Mouse (Mus musculus): ENCODE measurements around the gene Rtf1.
"Not testable (repeated sequence)": the region's sequence is repeated elsewhere in the genome, so short reads cannot be mapped to it uniquely, and the experiment has no call there.

The Rtf1 gene

DNA sequence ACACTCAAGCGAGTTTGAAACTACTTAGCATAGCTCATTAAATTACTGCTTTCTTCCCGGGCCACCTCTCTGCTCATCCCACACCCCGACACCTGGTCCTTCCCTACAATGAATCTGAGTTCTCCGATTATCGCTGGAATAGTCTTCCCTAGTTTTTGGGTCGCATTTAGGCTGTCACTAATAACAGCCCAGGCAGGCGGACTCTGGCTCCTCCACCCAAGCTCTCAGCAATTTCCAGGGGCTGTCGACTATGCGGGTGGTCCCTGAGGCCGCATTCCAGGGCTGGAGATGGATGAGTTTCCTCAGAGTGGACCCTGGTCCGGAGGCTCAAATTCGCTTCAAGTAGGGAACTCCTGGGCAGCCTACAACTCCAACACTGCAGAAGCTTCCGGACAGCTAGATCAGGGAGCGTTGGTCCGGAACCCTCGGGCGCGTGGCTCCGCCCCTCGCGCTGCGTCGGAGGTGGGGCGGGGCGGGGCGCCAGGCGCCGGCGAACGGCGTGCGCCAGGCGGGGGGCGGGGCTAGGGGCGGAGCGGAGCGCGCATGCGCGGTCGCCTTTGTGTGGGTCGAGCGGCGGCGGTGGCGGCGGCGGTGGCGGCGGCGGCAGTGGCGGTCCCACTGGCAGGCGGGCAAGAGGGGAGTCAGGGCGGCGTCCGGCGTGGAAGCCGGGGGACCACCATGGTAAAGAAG lies at the start of gene Rtf1:
Rtf1 (plus strand) TSS at position 544 of the 690 bp plus-strand sequence.
- DNase-seq: peak; percentile 96

DNA sequence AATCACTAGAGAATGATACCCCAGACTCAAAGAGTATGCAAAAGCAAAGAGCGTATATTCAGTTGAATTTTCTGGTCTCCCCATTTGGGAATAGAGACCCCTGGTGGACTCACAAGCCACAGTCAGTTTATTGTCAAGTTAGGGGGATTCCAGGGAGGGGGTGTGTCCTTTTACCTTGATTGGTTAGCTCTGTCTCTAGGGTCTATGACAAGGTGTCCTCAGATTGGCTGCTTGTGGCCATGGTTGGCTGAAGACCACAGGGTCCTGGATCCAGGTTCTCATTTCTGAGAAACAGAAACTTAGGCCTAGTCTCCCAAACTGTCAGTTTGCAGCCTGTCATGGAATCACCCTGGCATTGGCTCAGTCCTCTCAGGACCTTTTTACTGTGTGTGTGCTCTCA lies 38.1 kb upstream of the Rtf1 start:
- DNase-seq: no peak

DNA sequence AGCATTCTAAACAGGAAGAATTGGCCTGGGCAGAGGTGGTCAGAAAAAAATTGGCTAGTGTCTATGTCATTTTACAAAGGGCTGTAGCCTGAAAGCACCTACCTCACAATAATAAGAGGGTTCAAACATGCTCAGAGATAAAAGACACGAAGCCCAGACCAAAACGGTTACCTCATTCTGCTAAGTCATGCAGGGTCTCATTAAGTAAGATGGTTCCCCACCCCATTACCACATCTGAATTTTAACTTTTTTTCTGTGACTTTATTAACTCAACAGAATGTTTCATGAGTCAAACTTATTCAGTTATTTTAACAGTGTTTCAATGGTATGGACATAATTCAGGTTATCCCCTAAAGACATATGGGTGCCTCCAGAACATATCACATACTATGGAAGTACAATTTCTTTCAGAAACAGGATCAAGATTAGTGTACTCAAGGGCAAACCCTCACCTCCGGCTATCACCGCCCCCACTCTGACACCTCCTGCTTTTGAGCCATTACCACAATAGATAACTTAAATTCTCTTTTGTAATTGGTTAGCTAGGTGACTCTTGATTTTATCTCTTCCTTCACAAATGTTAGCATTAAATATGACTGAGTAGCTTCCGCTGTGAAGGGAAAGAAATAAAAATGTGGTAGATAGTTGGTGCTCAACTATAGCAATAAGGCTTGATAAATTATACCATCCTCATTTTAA lies 33.5 kb upstream of the Rtf1 start:
- DNase-seq: no peak

DNA sequence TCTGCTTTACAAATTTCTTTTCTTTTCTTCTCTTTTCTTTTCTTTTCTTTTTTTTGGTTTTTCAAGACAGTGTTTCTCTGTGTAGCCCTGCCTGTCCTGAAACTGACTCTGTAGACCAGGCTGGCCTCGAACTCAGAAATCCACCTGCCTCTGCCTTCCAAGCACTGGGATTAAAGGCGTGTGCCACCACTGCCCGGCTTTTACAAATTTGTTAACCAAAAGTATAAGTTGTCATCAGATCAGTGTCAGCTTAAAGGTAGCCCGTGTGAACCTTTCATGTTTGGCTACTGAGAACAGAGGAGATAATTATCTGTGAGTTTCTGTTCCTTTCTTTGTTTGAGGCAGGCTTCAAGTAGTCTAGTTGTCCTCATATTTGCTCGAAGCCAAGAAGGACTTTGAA lies 30.6 kb upstream of the Rtf1 start:
- no peak for DNase-seq

DNA sequence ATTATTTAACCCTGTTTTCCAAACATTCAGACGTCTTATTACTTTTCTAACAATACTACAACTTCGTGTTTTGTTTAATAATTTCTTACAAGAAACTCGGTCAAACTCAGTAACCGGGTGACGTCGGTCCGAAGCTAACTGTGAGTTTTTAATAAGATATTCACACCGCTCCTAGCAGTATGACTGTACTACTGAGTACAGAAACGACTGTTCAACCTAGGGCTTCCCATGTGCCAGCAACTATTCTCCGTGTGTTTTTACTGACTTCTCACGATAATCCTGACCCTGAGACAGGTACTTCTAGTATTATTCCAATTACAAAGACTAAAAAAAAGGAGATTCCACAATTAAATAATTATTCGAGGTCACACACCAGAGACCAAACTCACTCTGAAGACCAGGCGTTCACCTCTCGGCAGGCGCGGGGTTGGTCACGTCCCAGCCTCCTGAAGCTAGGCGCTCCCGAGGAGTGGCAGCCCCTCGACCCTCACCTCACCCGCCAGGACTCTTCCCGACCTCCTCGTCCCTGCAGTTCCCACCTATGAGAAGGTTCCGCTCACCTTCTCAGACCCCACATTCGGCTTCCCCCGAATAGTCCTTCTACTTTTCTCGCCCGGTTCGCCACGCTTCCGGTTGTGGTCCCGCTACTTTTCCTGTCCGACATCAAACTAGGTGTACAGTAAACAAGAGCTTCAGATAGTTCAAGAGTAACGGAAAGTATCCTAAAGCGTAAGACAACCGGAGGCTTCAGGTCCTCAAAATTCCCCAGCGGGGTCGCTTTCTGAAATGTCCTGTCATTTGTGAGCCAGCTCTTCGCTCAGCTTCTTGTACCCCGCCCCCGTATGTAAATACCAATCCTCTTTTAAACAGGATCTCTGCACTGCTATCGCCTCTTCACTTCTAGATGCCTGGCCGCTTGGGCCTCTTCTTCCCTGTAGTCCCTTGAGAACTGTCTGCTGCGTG lies 12.4 kb upstream of the Rtf1 start, which contains the start of gene Ndufaf1:
Ndufaf1 (minus strand) TSS at position 608 of the 963 bp plus-strand sequence.
- DNase-seq: peak; percentile 85

DNA sequence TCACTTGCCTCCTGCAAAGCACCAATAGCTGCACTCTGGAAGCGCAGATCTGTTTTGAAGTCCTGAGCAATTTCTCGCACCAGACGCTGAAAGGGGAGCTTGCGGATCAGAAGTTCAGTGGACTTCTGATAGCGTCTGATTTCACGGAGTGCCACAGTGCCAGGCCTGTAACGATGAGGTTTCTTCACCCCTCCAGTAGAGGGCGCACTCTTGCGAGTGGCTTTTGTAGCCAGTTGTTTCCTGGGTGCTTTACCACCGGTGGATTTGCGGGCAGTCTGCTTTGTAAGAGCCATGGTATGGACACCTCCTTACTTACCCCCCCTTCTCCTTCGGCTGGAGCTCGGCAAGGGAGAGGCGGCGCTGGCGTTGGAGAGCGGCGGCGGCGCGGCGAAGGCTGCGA lies 9.1 kb upstream of the Rtf1 start:
- DNase-seq: not testable (repeated sequence)

DNA sequence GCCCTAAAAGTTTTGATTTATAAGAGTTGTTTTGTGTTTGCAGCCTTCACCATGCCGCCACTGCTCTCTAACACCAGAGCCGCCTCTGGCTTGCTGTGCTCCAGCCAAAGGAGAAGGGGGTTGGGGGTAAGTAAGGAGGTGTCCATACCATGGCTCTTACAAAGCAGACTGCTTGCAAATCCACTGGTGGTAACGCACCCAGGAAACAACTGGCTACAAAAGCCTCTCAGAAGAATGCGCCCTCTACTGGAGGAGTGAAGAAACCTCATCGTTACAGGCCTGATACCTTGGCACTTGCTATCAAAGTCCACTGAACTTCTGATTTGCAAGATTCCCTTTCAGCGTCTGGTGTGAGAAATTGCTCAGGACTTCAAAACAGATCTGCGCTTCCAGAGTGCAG lies 5.9 kb upstream of the Rtf1 start:
- no peak for DNase-seq

DNA sequence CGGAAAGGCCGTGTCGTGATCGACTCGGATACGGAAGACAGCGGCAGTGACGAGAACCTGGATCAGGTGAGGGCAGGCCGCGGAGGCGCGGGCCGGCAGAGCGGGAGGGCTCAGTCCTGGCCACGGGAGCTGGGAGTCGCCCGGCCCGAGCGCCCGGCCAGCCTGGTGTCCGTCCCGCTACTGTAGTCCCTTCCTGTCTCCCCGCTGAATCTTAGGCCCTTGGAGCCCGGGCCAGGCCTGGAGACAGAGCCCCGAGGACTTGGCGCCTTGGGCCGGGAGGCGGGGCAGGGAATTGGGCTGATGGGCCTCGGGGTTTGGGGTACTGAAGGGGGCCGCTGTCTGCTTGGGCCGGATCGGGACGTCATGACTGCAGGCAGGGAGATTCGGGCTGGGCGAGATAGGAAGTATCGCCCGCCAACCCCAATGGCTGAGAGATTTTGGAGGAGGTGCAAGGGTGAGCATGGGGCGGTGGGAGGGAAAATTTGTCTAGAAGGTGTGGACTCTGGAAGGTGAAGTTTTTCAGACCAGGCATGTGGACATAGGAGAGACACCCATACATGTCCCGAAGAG lies 432 bp downstream of the Rtf1 start:
- DNase-seq: no peak

DNA sequence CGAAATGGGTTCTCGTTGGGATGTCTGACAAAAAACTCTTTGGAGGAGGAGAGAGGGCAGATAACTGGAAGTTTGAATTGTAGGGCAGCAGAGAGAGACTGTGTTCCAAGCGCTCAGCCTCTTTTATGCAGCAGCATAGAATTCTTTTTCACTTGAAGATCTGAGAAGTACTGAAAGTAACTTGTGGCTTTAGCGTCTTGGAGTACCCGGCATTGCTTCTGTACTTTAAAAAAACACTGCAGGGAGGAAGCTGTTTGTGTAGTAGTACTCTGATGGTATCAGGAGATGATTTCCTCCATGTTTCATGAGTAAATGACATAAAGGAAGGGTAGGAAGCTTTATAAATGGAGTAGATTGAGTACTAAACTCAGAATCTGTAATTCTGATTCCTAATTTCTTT lies 963 bp downstream of the Rtf1 start:
- DNase-seq: no peak

DNA sequence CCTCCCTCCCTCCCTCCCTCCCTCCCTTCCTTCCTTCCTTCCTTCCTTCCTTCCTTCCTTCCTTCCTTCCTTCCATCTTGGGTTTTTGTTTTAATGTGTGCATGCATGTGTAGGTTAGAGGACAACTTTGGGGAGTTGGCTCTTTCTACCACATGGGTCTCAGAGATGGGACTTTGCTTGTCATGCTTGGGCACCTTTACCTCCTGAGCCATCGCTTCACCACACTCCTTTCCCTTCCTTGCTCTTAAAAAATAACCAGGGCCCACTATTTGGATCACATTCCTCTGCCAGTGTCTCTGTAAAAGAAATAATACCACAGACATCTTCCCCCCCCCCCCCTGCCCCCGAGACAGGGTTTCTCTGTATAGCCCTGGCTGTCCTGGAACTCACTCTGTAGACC lies 8.8 kb downstream of the Rtf1 start:
- no peak for DNase-seq

DNA sequence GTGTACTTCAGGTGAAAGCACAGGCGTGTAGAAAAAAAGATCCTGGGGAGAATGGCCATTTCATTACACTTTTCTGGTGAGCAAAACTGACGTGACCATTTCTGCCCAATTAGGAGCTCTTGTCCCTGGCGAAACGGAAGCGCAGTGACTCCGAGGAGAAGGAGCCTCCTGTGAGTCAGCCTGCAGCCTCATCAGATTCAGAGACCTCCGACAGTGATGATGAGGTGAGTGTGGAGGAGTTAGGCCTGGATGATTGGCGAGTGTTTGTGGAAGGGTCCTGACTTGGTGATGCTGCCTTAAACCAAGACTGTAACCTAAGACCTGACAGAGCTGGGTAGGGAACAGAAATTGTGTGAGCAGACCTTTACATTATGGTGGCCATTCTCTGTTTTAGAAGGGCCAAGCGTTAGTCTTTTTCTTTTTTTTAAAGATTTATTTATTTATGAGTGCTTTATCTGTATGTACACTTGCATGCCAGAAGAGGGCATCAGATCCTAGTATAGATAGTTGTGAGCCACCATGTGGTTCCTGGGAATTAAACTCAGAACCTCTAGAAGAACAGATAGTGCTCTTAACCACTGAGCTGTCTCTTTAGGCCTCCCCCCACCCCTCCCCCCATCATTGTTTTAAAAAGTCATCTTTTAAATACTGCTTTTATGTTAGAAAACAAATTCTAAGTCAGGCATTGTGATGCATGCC lies 17.3 kb downstream of the Rtf1 start:
- no peak for DNase-seq

DNA sequence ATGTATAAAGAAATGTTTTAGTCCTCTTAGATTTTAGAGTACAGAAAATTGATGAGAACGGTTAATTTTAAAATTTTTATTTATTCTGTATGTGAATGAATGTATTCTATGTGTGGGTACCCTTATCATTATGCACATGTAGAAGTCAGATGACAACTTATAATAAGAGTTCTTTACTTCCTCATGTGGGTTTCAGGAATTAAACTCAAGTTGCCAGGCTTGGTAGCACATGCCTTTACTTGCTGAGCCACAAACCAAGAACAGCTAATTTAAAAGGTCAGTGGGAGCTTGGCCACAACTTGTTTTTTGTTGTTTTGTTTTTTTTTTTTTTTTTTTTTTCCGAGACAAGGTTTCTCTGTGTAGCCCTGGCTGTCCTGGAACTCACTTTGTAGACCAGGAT lies 20.0 kb downstream of the Rtf1 start:
- no peak for DNase-seq

DNA sequence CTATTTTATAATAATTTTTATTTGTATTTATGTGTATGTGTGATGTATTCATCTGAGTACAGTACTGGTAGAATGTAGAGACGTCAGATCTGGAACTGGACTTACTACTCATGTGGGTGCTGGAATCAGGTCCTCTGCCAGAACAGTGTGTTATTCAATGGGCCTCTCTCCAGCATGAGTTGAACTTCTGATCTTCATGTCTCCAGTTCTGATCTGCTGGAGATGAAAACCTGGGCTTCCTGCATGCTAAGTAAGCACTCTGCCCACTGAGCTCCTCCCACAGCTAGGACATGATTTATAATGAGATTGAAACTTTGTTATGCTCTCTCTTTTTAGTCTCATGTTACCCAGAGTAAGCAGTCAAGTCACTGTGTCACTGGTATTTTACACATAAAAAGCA lies 21.2 kb downstream of the Rtf1 start:
- no peak for DNase-seq

DNA sequence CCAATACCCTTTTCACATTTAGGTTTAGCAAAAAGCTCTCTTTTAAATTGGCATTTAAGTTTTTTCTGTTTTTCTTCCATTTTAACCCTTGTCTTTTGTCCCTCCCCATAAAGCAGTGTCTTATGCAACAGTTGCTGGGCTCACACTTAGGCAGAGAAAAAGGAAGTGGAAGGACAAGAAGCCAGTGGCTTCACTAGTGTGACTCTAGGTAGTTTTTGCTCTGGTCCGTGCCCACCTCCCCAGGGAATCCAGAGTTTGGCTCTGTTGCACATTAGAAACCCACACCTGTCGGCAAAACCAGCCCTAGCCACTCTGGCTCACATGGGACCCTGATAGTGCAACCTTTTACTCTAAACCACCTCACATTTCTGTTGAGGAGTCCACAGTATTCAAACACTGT lies 23.6 kb downstream of the Rtf1 start:
- no peak for DNase-seq

DNA sequence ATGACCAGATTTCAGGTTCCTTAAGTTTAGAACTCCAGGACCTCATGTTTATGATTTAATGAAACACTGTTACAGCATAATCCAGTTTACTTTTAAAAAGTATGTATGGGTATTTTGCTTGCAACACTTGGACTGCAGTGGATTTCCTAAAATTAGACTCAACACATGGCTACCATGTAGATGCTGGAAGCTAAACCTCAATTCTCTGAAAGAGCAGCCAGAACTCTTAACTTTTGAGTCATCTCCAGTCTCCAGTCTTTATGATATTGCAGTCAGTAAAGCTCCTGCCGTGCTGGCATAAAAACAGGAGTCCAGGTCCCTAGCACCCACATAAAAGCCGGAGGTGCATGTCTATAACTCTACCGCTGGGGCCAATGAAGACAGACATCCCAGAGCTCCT lies 25.1 kb downstream of the Rtf1 start:
- no peak for DNase-seq

DNA sequence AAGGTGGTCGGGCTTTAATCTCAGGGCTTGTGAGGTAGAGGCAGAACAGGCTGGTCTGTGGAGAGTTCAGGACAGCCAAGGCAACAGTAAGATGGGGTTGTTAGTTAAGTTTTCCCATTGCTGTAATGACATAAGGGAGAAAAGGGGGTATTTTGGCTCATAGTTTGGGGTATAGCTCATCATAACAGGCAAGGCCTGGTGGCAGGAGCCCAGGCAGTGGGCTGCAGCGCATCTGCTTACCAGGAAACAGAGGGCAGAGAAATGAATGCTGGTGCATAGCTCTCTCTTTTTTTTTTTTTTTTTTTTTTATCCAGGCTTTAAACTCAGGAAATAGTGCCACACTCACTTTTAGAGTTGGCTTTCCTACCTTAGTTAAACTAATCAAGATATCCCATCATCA lies 28.3 kb downstream of the Rtf1 start:
- DNase-seq: no peak

DNA sequence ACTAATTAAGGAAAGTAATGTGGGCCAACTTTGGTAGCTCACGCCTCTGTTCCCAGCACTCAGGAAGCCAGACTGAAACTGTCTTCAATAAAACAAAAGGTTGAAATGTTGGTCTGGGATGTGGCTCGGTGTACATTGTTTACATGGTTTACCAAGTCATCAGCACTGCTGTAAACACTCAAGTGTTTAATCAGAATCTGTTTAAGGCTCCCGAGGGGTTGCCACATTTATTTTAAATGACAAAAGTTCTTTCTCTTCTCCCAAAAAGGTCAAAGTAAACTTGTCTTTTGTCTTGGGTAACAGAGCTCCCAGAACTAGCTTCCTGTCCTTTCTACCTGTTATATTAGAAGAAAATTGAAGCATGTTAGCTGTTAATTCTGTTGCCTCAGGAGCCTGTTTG lies 32.8 kb downstream of the Rtf1 start:
- no peak for DNase-seq

DNA sequence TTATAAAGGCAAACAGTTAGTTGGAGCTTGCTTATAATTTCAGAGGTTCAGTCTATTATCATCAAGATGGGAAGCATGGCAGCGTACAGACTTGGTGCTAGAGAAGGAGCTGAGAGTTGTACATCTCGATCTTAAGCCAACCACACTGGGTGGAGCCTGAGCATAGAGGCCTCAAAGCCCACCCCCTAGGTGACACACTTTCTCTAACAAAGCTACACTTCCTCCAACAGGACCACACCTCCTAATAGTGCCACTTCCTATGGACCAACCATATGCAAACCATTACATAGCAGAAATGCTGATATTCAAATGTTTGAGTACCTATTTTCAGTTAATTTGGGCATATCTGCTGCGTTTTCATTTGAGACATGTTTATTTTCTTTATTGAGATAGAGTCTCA lies 35.1 kb downstream of the Rtf1 start:
- no peak for DNase-seq

DNA sequence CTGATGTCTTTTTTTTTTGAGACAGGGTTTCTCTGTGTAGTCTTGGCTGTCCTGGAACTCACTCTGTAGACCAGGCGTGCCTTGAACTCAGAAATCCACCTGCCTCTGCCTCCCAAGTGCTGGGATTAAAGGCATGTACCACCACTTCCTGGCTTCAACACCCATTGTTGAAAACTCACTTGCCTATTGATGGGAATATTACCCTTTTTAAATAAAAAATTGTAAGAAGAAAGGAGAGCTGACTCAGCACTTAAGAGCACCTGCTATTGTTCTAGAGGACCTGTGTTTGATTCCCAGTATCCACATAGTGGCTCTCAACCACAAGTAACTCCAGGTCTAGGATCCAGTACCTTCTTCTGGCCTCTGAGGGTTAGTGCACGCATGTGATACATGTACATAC lies 41.0 kb downstream of the Rtf1 start:
- DNase-seq: not testable (repeated sequence)

DNA sequence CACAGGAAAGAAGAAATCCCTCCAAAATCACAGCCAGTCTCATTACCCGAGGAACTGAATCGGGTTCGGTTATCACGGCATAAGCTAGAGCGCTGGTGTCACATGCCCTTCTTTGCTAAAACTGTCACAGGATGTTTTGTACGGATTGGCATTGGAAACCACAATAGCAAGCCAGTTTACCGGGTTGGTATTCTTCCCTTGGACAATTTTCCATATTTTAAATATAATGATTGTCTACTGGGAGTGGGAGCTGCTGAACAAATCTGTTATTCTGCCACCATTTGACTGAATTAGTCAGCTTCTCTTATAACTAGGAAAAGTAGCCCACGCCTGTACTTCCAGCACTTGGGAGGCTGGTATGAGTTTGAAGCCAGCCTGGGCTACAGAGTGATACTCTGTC lies 46.2 kb downstream of the Rtf1 start:
- DNase-seq: no peak

DNA sequence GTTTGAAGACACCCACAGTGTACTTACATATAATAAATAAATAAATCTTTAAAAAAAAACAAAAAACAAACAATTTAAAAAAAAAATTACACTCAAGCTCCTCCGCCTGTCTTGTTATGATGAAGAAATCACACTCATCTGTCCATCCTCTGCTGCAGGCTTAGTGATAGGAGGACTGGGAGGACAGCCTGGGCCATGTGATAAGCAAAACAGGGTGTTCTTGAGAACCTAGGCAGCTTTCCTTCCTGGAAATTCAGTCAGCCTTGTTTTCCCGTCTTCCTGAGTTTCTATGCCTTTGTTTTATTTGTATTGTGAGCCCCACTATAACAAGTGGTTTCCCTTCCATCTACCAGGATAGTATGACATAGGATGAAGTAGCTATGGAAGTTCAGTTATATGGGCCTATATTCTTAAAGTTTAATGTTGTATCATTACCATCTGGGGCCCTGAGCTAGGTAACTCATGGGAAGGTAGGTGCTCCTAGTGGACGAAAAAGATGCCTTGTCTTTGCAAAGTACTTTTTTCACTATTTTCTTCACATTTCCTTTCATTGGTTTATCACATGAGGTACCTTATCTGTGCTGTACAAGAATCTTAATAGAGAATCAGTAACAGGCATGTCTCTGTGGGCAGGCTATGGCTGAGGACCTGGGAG lies 53.0 kb downstream of the Rtf1 start:
- DNase-seq: no peak

DNA sequence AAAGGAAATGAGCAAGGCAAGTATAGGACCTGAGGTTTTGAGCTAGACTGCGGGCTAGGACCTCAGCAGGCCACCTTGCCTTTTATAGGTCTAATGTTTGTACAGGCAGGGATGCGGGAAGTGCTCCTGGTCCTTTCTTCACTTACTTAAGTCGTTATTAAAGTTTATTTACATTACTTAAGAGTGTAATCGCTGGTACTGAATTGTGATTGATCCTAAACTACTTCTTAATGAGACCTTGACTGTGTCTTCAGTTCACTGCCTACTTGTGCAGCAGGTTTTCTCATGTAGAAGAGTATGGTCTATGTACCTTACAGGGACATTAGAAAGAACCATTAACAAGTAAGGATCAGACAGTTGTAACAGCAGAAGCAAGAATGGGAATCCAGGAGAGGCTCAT lies 55.9 kb downstream of the Rtf1 start:
- DNase-seq: no peak
